Mouse (Mus musculus) embryonic facial prominence, embryonic 13.5 days (tissue): ENCODE measurements around the gene Wwox. TPM values are rescaled to one million over a fixed set of nuclear protein-coding genes. Genes with fewer than 3 reads are reported as not detected.

Experiments
- ATAC-seq: fragments of 200-750 bp; cut with Nextera tagmentation; 2 replicates; pipeline ENCODE4 v1.8.0; 2017; ENCODE audit warnings: low read depth; ENCODE audit not compliant: insufficient number of reproducible peaks, insufficient read depth, low FRiP score, low TSS enrichment
- H3K27ac ChIP-seq: fragments of 300-500 bp; sonication (generic); 2 replicates; pipeline ENCODE4 v1.5.1; 2015; ENCODE audit warnings: moderate library complexity, mild to moderate bottlenecking, inconsistent platforms
- H3K27me3 ChIP-seq: fragments of 300-500 bp; sonication (generic); 2 replicates; pipeline ENCODE4 v1.6.1; 2015; ENCODE audit warnings: mild to moderate bottlenecking, inconsistent platforms
- H3K36me3 ChIP-seq: fragments of 300-500 bp; sonication (generic); 2 replicates; pipeline ENCODE4 v1.6.1; 2015; ENCODE audit warnings: mild to moderate bottlenecking, inconsistent platforms
- H3K4me1 ChIP-seq: fragments of 300-500 bp; sonication (generic); 2 replicates; pipeline ENCODE4 v1.6.1; 2015; ENCODE audit warnings: inconsistent platforms
- H3K4me2 ChIP-seq: fragments of 300-500 bp; sonication (generic); 2 replicates; pipeline ENCODE4 v1.6.1; 2015; ENCODE audit warnings: moderate library complexity, mild to moderate bottlenecking, inconsistent platforms
- H3K4me3 ChIP-seq: fragments of 300-500 bp; sonication (generic); 2 replicates; pipeline ENCODE4 v1.5.1; 2015; ENCODE audit warnings: mild to moderate bottlenecking, inconsistent platforms
- H3K9ac ChIP-seq: fragments of 300-500 bp; sonication (generic); 2 replicates; pipeline ENCODE4 v1.6.1; 2015; ENCODE audit warnings: mild to moderate bottlenecking, inconsistent platforms
- H3K9me3 ChIP-seq: fragments of 300-500 bp; sonication (generic); 2 replicates; pipeline ENCODE4 v1.6.1; 2016; ENCODE audit warnings: inconsistent platforms
- WGBS: fragments of 180-500 bp; shearing (Covaris S2); methylation state at CpG from one replicate; pipeline ENCODE4 v1.1.7; 2015; ENCODE audit warnings: mixed read lengths; 5-methylcytosine and 5-hydroxymethylcytosine counted together
- polyA plus RNA-seq: library from polyadenylated mRNA; unstranded; fragments of >200 nt; fragmentation: Nextera tagmentation; extraction: Ambion mirVana; gene quantifications from 2 replicates; pipeline ENCODE4 v1.2.1, GENCODE M21; 2015

The Wwox gene
- polyA plus RNA-seq, 1 experiment from 2014 or later: 11.5 TPM

- Histone ChIP-seq H3K27ac (no peak overlapping the region), H3K27me3 (peaks cover 3% of the 10 kb centered on the region; the same call in 1 of the 2 replicates), H3K9me3 (0 out of 2 replicates have a peak, but pooled peaks cover 5% of the 10 kb centered on the region), H3K36me3 (no peaks in the 10 kb centered on the region), H3K4me2 (no peak overlapping the region), H3K4me1 (peaks cover 14% of the 10 kb centered on the region), H3K9ac (no peak overlapping the region), H3K4me3 (no peak overlapping the region)
- ATAC-seq: no peak
- WGBS: 81% methylated on average over 5 of the region's 5 CpGs
Observed at GRCm38 (mm10) chr8:114703517-114703916, 264.1 kb downstream of the Wwox start.

DNA sequence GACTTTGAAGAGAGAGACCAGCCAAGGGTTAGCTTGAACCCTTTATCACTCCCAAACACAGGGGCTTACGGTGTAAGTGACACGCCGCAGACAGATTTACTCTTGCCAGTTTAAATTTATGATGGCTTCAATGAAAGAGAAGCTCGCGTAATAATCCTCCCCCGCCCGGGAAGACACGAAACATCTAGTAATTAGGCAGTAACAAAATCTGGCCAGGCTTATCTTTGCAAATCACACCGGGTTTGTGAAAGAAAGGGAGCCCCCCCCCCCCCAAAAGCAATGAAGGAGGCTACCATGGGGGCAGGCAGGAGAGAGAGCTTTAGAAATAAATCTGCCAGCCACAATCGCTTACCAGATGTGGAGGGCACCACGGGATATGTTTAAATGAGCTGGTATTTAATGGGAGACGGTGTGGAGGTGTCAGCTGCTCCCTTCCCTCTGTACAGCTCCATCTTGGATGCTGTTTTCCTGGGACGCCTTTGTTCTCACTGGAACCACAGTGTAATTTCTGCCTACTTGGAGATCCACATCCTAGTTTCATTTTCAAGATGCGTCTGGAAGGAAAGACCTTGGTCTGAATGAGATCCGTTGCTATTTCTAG is 268.2 kb downstream of the Wwox start:
- 62% methylated on average over 15 of the region's 15 CpGs for WGBS
- Histone ChIP-seq H3K4me2 (no peak overlapping the region), H3K4me3 (no peak overlapping the region), H3K27me3 (no peaks in the 10 kb centered on the region; the same call in 1 of the 2 replicates), H3K9ac (no peak overlapping the region), H3K9me3 (no peaks in the 10 kb centered on the region), H3K4me1 (peaks cover 9% of the 10 kb centered on the region), H3K27ac (no peak overlapping the region), H3K36me3 (no peaks in the 10 kb centered on the region)
- no peak for ATAC-seq

DNA sequence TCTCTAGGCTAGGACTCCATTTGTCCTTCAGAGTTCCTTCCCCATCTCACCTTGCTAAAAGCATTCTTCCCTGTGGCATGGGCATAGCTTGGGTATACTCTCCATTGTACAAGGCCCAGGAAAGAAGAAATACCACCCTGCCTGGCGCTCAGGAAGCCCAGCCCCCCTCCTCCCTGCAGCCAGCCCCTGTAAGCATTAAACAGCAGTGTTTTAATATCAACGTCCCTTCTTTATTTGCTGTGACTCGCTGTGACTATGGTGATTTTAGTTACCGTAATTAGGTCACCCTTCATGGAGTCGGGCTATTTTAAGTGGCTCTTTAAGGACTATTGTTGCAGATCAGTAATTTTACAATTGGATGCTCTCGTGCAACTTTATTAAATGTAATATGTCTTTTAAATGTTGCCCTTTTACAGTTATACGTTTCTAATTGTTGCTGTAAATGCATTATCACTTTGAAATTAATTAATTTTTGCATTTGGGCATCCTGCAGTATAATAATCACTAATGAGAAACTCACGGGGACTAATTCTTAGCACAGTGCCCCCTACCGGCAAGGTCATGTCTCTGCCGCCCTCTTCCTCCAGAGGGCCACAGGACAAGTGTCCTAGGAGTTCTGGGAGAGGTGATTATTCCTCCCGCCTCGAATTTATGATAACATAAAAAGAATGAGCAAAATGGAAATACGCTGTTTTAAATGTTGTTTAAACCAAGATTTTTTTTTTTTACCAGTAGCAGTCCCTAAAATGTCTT is 276.0 kb downstream of the Wwox start:
- H3K27ac ChIP-seq: no peak overlapping the region
- peaks cover 14% of the 10 kb centered on the region; the same call in 1 of the 2 replicates for H3K4me1 ChIP-seq
- no peaks in the 10 kb centered on the region for H3K36me3 ChIP-seq
- H3K4me3 ChIP-seq: no peak overlapping the region
- H3K9me3 ChIP-seq: no peaks in the 10 kb centered on the region
- ATAC-seq: no peak
- WGBS: 64% methylated on average over 13 of the region's 13 CpGs
- H3K4me2 ChIP-seq: no peak overlapping the region
- H3K27me3 ChIP-seq: no peaks in the 10 kb centered on the region; the same call in 1 of the 2 replicates
- H3K9ac ChIP-seq: no peak overlapping the region

DNA sequence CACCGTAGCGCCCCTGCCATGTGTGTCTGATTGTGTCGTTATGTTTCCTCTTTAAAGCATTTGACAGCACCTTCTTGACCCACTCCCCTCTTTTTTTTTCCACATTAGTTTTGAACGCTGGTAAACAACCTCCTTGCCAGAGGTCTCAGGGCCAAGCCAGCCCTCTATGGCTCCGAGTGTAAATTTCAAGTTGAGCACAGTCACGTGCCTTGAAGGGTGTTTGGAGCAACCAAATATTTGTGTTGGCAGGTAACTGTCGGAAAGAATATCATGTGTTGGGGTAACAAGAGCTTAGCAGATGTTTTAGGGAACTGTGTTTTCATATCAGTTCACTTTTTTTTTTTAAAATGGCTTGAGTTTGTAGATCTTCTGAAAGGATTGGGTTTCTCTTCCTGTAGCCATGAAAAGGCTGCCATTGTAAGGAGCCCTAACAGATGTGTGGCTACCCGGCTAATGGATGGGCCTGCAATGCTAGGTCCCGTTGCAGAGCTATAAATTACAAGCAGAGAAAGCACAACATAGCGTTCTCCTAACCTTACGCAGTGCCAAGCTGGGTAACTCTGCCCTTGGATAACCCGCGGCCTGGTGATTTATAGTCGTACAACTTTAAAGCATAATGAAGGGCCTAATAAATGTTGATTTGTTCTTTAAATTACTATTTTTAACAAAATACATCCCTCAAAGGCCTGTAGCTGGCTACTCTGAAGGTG is 277.2 kb downstream of the Wwox start:
- Histone ChIP-seq H3K9me3 (no peaks in the 10 kb centered on the region), H3K4me3 (no peak overlapping the region), H3K27ac (peak overlapping the region; percentile 48; the same call in 1 of the 2 replicates), H3K4me2 (no peak overlapping the region), H3K4me1 (peaks cover 18% of the 10 kb centered on the region; the same call in 1 of the 2 replicates), H3K27me3 (no peaks in the 10 kb centered on the region; the same call in 1 of the 2 replicates), H3K36me3 (no peaks in the 10 kb centered on the region), H3K9ac (no peak overlapping the region)
- 0 out of 2 replicates have a peak, but pooled peaks have one; percentile 6 for ATAC-seq
- WGBS: 55% methylated on average over 14 of the region's 14 CpGs

- Histone ChIP-seq H3K9ac (no peak overlapping the region), H3K4me2 (no peak overlapping the region), H3K4me1 (peaks cover 22% of the 10 kb centered on the region; the same call in 1 of the 2 replicates), H3K27ac (no peak overlapping the region), H3K4me3 (no peak overlapping the region), H3K9me3 (no peaks in the 10 kb centered on the region), H3K36me3 (no peaks in the 10 kb centered on the region), H3K27me3 (no peaks in the 10 kb centered on the region; the same call in 1 of the 2 replicates)
- WGBS: 79% methylated on average over 4 of the region's 4 CpGs
- no peak for ATAC-seq
Observed at GRCm38 (mm10) chr8:114718821-114719220, 279.4 kb downstream of the Wwox start.

DNA sequence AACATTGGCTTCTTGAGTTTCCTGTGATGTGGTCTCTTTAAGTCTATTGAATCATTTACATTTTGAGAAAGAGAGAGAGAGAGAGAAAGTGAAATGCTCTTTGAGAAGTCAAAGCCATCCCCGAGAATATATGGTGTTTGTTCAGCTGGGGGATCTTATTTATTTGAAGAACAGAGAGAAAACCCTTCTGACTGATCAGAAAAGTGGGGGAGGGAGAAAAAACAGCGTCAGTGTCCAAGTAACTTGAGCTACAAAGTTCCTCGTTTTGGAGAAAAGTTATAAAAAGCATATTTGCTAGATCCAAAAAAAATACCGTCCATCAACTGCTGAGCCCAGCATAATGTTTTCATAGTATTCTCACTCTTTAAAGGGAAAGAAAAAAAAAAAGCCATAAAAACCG is 283.2 kb downstream of the Wwox start:
- H3K9ac ChIP-seq: no peak overlapping the region
- 27% methylated on average over 5 of the region's 5 CpGs for WGBS
- peaks cover 14% of the 10 kb centered on the region; the same call in 1 of the 2 replicates for H3K4me1 ChIP-seq
- ATAC-seq: no peak
- H3K27ac ChIP-seq: peak overlapping the region; percentile 29
- H3K4me2 ChIP-seq: no peak overlapping the region
- H3K9me3 ChIP-seq: no peaks in the 10 kb centered on the region
- H3K36me3 ChIP-seq: no peaks in the 10 kb centered on the region
- no peaks in the 10 kb centered on the region; the same call in 1 of the 2 replicates for H3K27me3 ChIP-seq
- no peak overlapping the region for H3K4me3 ChIP-seq

DNA sequence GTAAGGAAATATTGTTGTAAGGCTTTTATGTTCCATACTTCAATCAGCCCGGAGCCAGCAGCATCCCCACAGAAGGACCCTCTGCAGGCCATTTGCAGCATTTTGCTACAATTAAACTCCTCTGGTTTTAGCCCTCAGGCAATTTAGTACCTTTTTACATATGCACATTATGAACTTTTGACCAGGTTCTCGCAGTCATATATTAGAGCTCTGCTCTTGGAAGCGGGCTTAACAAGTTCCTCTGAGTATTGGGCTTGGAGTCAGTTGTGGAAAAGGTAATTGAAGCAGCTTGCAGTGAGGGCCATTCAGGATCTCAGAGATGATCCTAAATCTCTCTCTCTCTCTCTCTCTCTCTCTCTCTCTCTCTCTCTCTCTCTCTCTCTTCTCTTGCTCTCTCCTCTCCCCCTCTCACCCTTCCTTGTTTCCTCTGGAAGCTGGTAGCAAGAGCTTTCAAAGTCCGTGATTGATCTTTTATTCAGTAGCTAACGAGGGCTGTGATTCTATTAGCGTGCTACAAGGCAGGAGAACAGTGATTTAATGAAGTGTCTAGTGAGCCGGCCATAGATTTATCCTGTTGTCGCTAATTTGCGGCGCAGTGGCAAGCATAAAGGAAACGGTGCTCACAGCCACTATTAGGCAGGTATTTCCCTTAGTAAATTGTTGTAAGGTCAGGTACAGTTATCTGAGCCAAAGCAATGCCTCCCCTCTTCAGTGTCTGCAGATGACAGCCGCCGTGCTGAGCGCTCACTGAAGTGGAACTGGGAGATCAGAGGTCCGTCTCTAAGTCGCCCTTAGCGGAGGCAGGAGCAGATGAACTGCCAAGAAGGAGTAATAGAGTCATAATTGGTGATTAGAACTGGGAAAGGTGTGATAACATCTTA is 292.0 kb downstream of the Wwox start:
- no peak overlapping the region for H3K9ac ChIP-seq
- no peak overlapping the region for H3K4me2 ChIP-seq
- H3K27me3 ChIP-seq: peaks cover 7% of the 10 kb centered on the region

DNA sequence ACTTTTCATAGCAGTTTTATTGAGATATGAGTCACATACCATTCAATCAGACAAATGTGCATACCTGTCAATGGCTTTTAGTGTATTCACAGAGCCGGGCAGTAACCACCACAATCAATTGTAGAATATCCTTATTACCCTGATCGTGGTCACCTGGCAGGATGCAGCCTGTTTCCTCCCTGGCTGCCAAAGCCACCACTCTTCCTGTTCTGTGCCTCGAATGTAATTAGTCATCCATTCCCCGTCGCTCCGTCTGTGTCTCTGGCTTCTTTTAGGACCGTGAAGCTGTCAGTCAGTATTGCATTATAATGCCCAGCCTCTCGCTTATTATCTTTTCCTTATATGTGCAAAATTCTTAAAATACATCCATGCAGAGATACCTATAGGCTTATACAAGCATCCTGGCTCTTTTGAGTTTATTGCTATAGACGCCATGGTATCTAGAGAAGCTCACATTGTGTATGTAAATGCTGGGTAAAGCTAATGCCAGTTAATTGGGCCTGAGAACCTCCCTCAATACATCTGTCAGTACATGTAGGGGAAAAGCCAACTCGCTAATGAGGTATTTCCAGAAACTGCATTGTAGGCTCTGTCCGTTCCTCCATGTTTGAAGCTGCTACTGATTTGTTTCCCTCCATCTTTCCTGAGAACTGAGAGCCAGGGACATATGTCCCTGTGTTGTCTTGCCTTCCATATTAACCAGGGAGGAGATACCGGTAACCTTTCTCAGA is 303.9 kb downstream of the Wwox start:
- H3K9me3 ChIP-seq: peaks cover 11% of the 10 kb centered on the region
- no peaks in the 10 kb centered on the region for H3K27me3 ChIP-seq
- no peak overlapping the region for H3K9ac ChIP-seq
- H3K36me3 ChIP-seq: peaks cover 6% of the 10 kb centered on the region; the same call in 1 of the 2 replicates
- H3K27ac ChIP-seq: no peak overlapping the region
- ATAC-seq: no peak
- H3K4me2 ChIP-seq: no peak overlapping the region
- WGBS: 71% methylated on average over 12 of the region's 12 CpGs
- 0 out of 2 replicates have a peak, but pooled peaks cover 5% of the 10 kb centered on the region for H3K4me1 ChIP-seq
- H3K4me3 ChIP-seq: no peak overlapping the region

More for the DNA sequence above, 292.0 kb downstream of the Wwox start:
- no peak overlapping the region for H3K27ac ChIP-seq
- peaks cover 11% of the 10 kb centered on the region for H3K4me1 ChIP-seq
- no peaks in the 10 kb centered on the region for H3K9me3 ChIP-seq
- no peak for ATAC-seq
- H3K36me3 ChIP-seq: no peaks in the 10 kb centered on the region
- no peak overlapping the region for H3K4me3 ChIP-seq
- 54% methylated on average over 17 of the region's 17 CpGs for WGBS

GRCm38 (mm10) chr8:114746373-114746772 is 306.9 kb downstream of the Wwox start:
- Histone ChIP-seq H3K36me3 (no peaks in the 10 kb centered on the region), H3K4me2 (no peak overlapping the region), H3K9ac (no peak overlapping the region), H3K4me3 (no peak overlapping the region), H3K4me1 (0 out of 2 replicates have a peak, but pooled peaks cover 5% of the 10 kb centered on the region), H3K9me3 (no peaks in the 10 kb centered on the region), H3K27ac (no peak overlapping the region), H3K27me3 (no peaks in the 10 kb centered on the region)
- WGBS: 55% methylated on average over 2 of the region's 2 CpGs
- no peak for ATAC-seq

DNA sequence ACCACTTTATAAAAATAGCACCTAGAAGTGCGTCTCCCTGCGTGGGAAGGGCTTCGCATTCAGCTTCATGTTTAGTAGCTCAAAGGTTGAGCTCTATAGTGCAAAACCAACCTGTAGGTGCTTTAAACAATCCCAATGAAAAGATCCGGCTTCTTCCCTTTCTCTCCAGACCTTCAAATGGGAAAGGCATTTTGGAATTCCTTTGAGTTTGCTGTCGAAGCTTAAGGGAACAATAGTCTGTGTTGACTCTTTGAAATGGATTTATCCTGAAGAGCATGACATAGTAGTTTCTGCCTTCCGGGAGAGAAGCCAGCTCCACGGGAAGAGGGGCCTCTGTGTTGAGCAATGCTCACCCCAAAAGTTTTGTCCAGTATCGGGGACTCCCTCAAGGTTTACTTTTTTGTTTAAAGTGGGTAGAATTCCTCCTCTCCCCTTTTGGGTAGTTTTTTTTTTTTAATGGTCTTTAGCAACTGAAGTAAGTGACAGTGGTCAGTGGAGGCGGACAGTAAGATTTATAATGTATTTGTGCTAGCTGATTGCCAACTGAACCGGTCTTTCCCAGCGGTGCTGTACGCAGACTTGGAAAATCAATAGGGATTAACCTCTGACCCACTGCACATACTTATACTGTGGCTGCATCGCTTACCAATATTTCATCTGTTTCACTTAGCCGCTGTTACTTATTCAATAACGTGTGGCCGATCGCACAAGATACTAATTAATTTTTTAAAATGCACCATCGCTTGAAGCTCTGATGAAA is 312.1 kb downstream of the Wwox start:
- no peak overlapping the region for H3K4me3 ChIP-seq
- H3K27ac ChIP-seq: no peak overlapping the region
- no peak overlapping the region for H3K9ac ChIP-seq
- H3K36me3 ChIP-seq: no peaks in the 10 kb centered on the region
- no peak for ATAC-seq
- H3K4me1 ChIP-seq: no peaks in the 10 kb centered on the region
- no peaks in the 10 kb centered on the region for H3K9me3 ChIP-seq
- no peak overlapping the region for H3K4me2 ChIP-seq
- peaks cover 3% of the 10 kb centered on the region; the same call in 1 of the 2 replicates for H3K27me3 ChIP-seq
- 67% methylated on average over 18 of the region's 18 CpGs for WGBS
